Mouse (Mus musculus) forebrain, embryonic 16.5 days (tissue): ENCODE measurements around the gene Sh3rf1. TPM values are rescaled to one million over a fixed set of nuclear protein-coding genes. Genes with fewer than 3 reads are reported as not detected.

Experiments used
- ATAC-seq: fragments of 200-750 bp; cut with Nextera tagmentation; 2 replicates; pipeline ENCODE4 v1.8.0; 2017; ENCODE audit warnings: mild to moderate bottlenecking, moderate library complexity
- H3K27ac ChIP-seq: fragments of 300-500 bp; sonication (generic); 2 replicates; pipeline ENCODE4 v1.5.1; 2014; ENCODE audit warnings: low read length, control low read depth
- H3K27me3 ChIP-seq: fragments of 300-500 bp; sonication (generic); replicated peaks from 2 replicates; pipeline ENCODE4 v1.6.1; 2014; ENCODE audit warnings: low read length; ENCODE audit not compliant: control insufficient read depth, insufficient read depth
- H3K36me3 ChIP-seq: fragments of 300-500 bp; sonication (generic); 2 replicates; pipeline ENCODE4 v1.6.1; 2014; ENCODE audit not compliant: control insufficient read depth, insufficient read depth
- H3K4me1 ChIP-seq: fragments of 300-500 bp; sonication (generic); replicated peaks from 2 replicates; pipeline ENCODE4 v1.6.1; 2014; ENCODE audit warnings: low read length; ENCODE audit not compliant: control insufficient read depth, insufficient read depth
- H3K4me2 ChIP-seq: fragments of 300-500 bp; sonication (generic); 2 replicates; pipeline ENCODE4 v1.6.1; 2014; ENCODE audit warnings: mild to moderate bottlenecking, low read length, control low read depth
- H3K4me3 ChIP-seq: fragments of 300-500 bp; sonication (generic); replicated peaks from 2 replicates; pipeline ENCODE4 v1.5.1; 2014; ENCODE audit warnings: mild to moderate bottlenecking, low read length, control low read depth
- H3K9ac ChIP-seq: fragments of 300-500 bp; sonication (generic); replicated peaks from 2 replicates; pipeline ENCODE4 v1.6.1; 2014; ENCODE audit warnings: low read depth, low read length, control low read depth
- H3K9me3 ChIP-seq: fragments of 300-500 bp; sonication (generic); 2 replicates; pipeline ENCODE4 v1.6.1; 2016; ENCODE audit warnings: low read length; ENCODE audit not compliant: control insufficient read depth
- WGBS: fragments of 180-500 bp; shearing (Covaris S2); extraction: QIAGEN DNeasy Blood & Tissue Kit; methylation state at CpG from one replicate; pipeline ENCODE4 v1.1.7; 2014; 5-methylcytosine and 5-hydroxymethylcytosine counted together
- polyA plus RNA-seq: library from polyadenylated mRNA; unstranded; fragments of >200 nt; fragmentation: Nextera tagmentation; extraction: Ambion mirVana; gene quantifications from 2 replicates; pipeline ENCODE4 v1.2.1, GENCODE M21; 2015

Gene Sh3rf1
- polyA plus RNA-seq, 1 experiment from 2014 or later: 30.4 TPM

GRCm38 (mm10) chr8:61194306-61194925, 29.3 kb upstream of the Sh3rf1 start:
- Histone ChIP-seq H3K27ac (no peak overlapping the region), H3K36me3 (no peaks in the 10 kb centered on the region), H3K9ac (no peak overlapping the region), H3K27me3 (no peaks in the 10 kb centered on the region), H3K4me1 (no peaks in the 10 kb centered on the region), H3K9me3 (no peaks in the 10 kb centered on the region), H3K4me2 (no peak overlapping the region), H3K4me3 (no peak overlapping the region)
- WGBS: 82% methylated on average over 5 of the region's 5 CpGs
- ATAC-seq: no peak

- Histone ChIP-seq H3K9ac (no peak overlapping the region), H3K4me3 (no peak overlapping the region), H3K4me1 (no peaks in the 10 kb centered on the region), H3K9me3 (no peaks in the 10 kb centered on the region), H3K4me2 (no peak overlapping the region), H3K36me3 (no peaks in the 10 kb centered on the region), H3K27ac (no peak overlapping the region), H3K27me3 (no peaks in the 10 kb centered on the region)
- 84% methylated on average over 6 of the region's 6 CpGs for WGBS
- no peak for ATAC-seq
Observed at GRCm38 (mm10) chr8:61200254-61200887, 23.3 kb upstream of the Sh3rf1 start.

GRCm38 (mm10) chr8:61203035-61203826, 20.4 kb upstream of the Sh3rf1 start:
- H3K9ac ChIP-seq: no peak overlapping the region
- no peaks in the 10 kb centered on the region for H3K9me3 ChIP-seq
- H3K4me1 ChIP-seq: peaks cover 2% of the 10 kb centered on the region; the same call in 1 of the 2 replicates
- no peaks in the 10 kb centered on the region for H3K27me3 ChIP-seq
- 90% methylated on average over 5 of the region's 5 CpGs for WGBS
- no peaks in the 10 kb centered on the region for H3K36me3 ChIP-seq
- no peak overlapping the region for H3K4me3 ChIP-seq
- no peak overlapping the region for H3K27ac ChIP-seq
- ATAC-seq: no peak
- no peak overlapping the region for H3K4me2 ChIP-seq

GRCm38 (mm10) chr8:61206876-61207275, 16.8 kb upstream of the Sh3rf1 start:
- H3K27ac ChIP-seq: no peak overlapping the region
- H3K36me3 ChIP-seq: no peaks in the 10 kb centered on the region
- H3K9ac ChIP-seq: no peak overlapping the region
- 84% methylated on average over 2 of the region's 2 CpGs for WGBS
- no peak overlapping the region for H3K4me3 ChIP-seq
- H3K4me1 ChIP-seq: peaks cover 5% of the 10 kb centered on the region; the same call in 1 of the 2 replicates
- ATAC-seq: no peak
- H3K27me3 ChIP-seq: no peaks in the 10 kb centered on the region
- no peaks in the 10 kb centered on the region for H3K9me3 ChIP-seq
- no peak overlapping the region for H3K4me2 ChIP-seq

- Histone ChIP-seq H3K36me3 (no peaks in the 10 kb centered on the region), H3K27me3 (no peaks in the 10 kb centered on the region), H3K27ac (no peak overlapping the region), H3K4me1 (peaks cover 5% of the 10 kb centered on the region; the same call in 1 of the 2 replicates), H3K9ac (no peak overlapping the region), H3K4me2 (no peak overlapping the region), H3K4me3 (no peak overlapping the region), H3K9me3 (no peaks in the 10 kb centered on the region)
- WGBS: 8% methylated on average over 4 of the region's 4 CpGs
- ATAC-seq: peak; percentile 73
Observed at GRCm38 (mm10) chr8:61207636-61208035, 16.0 kb upstream of the Sh3rf1 start.

- Histone ChIP-seq H3K9me3 (no peaks in the 10 kb centered on the region), H3K27ac (no peak overlapping the region), H3K36me3 (no peaks in the 10 kb centered on the region), H3K9ac (no peak overlapping the region), H3K27me3 (no peaks in the 10 kb centered on the region), H3K4me2 (no peak overlapping the region), H3K4me3 (no peak overlapping the region), H3K4me1 (peaks cover 5% of the 10 kb centered on the region; the same call in 1 of the 2 replicates)
- 87% methylated on average over 9 of the region's 9 CpGs for WGBS
- ATAC-seq: no peak
Observed at GRCm38 (mm10) chr8:61208719-61209118, 15.0 kb upstream of the Sh3rf1 start.

- ATAC-seq: no peak
- no peak overlapping the region for H3K4me2 ChIP-seq
- 49% methylated on average over 8 of the region's 8 CpGs for WGBS
- no peaks in the 10 kb centered on the region for H3K9me3 ChIP-seq
- no peak overlapping the region for H3K9ac ChIP-seq
- H3K27me3 ChIP-seq: no peaks in the 10 kb centered on the region
- no peak overlapping the region for H3K27ac ChIP-seq
- no peak overlapping the region for H3K4me3 ChIP-seq
- H3K36me3 ChIP-seq: no peaks in the 10 kb centered on the region
- H3K4me1 ChIP-seq: peaks cover 10% of the 10 kb centered on the region
Observed at GRCm38 (mm10) chr8:61210836-61211235, 12.8 kb upstream of the Sh3rf1 start.

GRCm38 (mm10) chr8:61215081-61215819, 8.4 kb upstream of the Sh3rf1 start:
- peak overlapping the region; percentile 82 for H3K27ac ChIP-seq
- peak; percentile 78 for ATAC-seq
- no peak overlapping the region for H3K4me3 ChIP-seq
- no peaks in the 10 kb centered on the region for H3K36me3 ChIP-seq
- H3K9ac ChIP-seq: no peak overlapping the region
- 18% methylated on average over 5 of the region's 5 CpGs for WGBS
- H3K9me3 ChIP-seq: no peaks in the 10 kb centered on the region
- no peaks in the 10 kb centered on the region for H3K27me3 ChIP-seq
- H3K4me1 ChIP-seq: peaks cover 19% of the 10 kb centered on the region
- no peak overlapping the region for H3K4me2 ChIP-seq

- no peaks in the 10 kb centered on the region for H3K9me3 ChIP-seq
- no peak overlapping the region for H3K27ac ChIP-seq
- no peaks in the 10 kb centered on the region for H3K27me3 ChIP-seq
- ATAC-seq: no peak
- peaks cover 16% of the 10 kb centered on the region for H3K4me1 ChIP-seq
- no peak overlapping the region for H3K9ac ChIP-seq
- no peak overlapping the region for H3K4me2 ChIP-seq
- 57% methylated on average over 3 of the region's 3 CpGs for WGBS
- H3K36me3 ChIP-seq: no peaks in the 10 kb centered on the region
- H3K4me3 ChIP-seq: no peak overlapping the region
Observed at GRCm38 (mm10) chr8:61217017-61217416, 6.7 kb upstream of the Sh3rf1 start.
